Mouse (Mus musculus) lung, postnatal 0 days (tissue): ENCODE results near the gene Sctr.
A peak's percentile ranks its signal among the peaks of the same experiment; 100 is the strongest.

Experiments used
- CTCF ChIP-seq: IDR thresholded peaks from 2 replicates; pipeline ENCODE4 v1.5.1; 2016; ENCODE audit warnings: antibody characterized with exemption, mild to moderate bottlenecking
- EP300 ChIP-seq: IDR thresholded peaks from 2 replicates; pipeline ENCODE4 v1.6.1; 2016; ENCODE audit warnings: antibody characterized with exemption, mild to moderate bottlenecking, control low read depth

GRCm38 (mm10) chr1:120074307-120074702 lies 67.6 kb downstream of the Sctr start:
- TF ChIP-seq CTCF (no peak), EP300 (peak; percentile 55; the same call in 1 of the 2 replicates)
